Mouse (Mus musculus) layer of hippocampus, postnatal 10 days (tissue): ENCODE results near the gene Tmem106a. TPM values are rescaled to one million over a fixed set of nuclear protein-coding genes. Genes with fewer than 3 reads are reported as not detected.
A peak's percentile ranks its signal among the peaks of the same experiment; 100 is the strongest.

ENCODE experiments used
- DNase-seq, 2 experiments: peaks; one replicate each; pipeline ENCODE4 v3.0.0; 2021; ENCODE audit warnings: low spot score in 2 of 2
- total RNA-seq, 2 experiments: library from RNA; stranded (reverse); gene quantifications; 2 replicates each; pipeline ENCODE4 v1.2.3; 2021

Tmem106a gene
- total RNA-seq, 2 experiments from 2014 or later = 2.7 to 3.6 TPM

GRCm38 (mm10) chr11:101635660-101636059, 53.6 kb downstream of the Tmem106a start:
- DNase-seq = no peak

GRCm38 (mm10) chr11:101639761-101640160, 57.7 kb downstream of the Tmem106a start:
- no peak for DNase-seq

- peak; percentile 75 to 83 for DNase-seq
Measured at GRCm38 (mm10) chr11:101640857-101641709, 59.0 kb downstream of the Tmem106a start.

Other genes with a start within 250 kb of the Tmem106a start
- not detected for gene G6pc, start 214.7 kb upstream of the Tmem106a start, total RNA-seq
- gene Aarsd1, start 164.6 kb upstream of the Tmem106a start, total RNA-seq = 10 to 100 TPM; 51.0 to 57.2 TPM
- gene Gm27029, start 157.4 kb upstream of the Tmem106a start, total RNA-seq = 1 to 10 TPM; 4.1 to 4.5 TPM
- 10 to 100 TPM; 24.4 to 26.4 TPM for gene Rundc1, start 157.2 kb upstream of the Tmem106a start, total RNA-seq
- gene Ptges3l, start 156.9 kb upstream of the Tmem106a start, total RNA-seq = 1 to 10 TPM; 1.3 to 1.9 TPM
- 10 to 100 TPM; 66.9 to 67.8 TPM for gene Rpl27, start 139.9 kb upstream of the Tmem106a start, total RNA-seq
- gene Ifi35, start 133.8 kb upstream of the Tmem106a start, total RNA-seq = 1 to 10 TPM; 2.2 to 2.5 TPM
- 100 to 1,000 TPM; 166 to 176 TPM for gene Rnd2, start 117.2 kb upstream of the Tmem106a start, total RNA-seq
- gene Vat1, start 116.0 kb upstream of the Tmem106a start, total RNA-seq = 10 to 100 TPM; 67.0 to 77.7 TPM
- 1 to 10 TPM; 2.7 to 3.3 TPM for gene Brca1, start 30.3 kb upstream of the Tmem106a start, total RNA-seq
- gene Nbr1, start 30.1 kb upstream of the Tmem106a start, total RNA-seq = 100 to 1,000 TPM; 161 to 165 TPM
- gene Gm11634, start 17.0 kb downstream of the Tmem106a start, total RNA-seq = not detected
- 1 to 10 TPM; 4.2 to 7.7 TPM for gene Rdm1, start 45.0 kb downstream of the Tmem106a start, total RNA-seq
- 10 to 100 TPM; 12.1 to 13.3 TPM for gene Arl4d, start 83.3 kb downstream of the Tmem106a start, total RNA-seq
- 10 to 100 TPM; 31.3 to 32.3 TPM for gene Dhx8, start 150.7 kb downstream of the Tmem106a start, total RNA-seq
- gene Etv4, start 203.1 kb downstream of the Tmem106a start, total RNA-seq = 10 to 100 TPM; 25.8 to 29.3 TPM